Mouse (Mus musculus) frontal cortex, postnatal 36 days (tissue): ENCODE results near the gene Fndc11.
A peak's percentile ranks its signal among the peaks of the same experiment; 100 is the strongest.

Source experiments
- DNase-seq, 2 experiments: peaks; one replicate each; pipeline ENCODE4 v3.0.0; 2022; ENCODE audit warnings: low spot score in 2 of 2

Gene Fndc11

GRCm38 (mm10) chr2:181218881-181219485 is 830 bp upstream of the Fndc11 start:
- no peak for DNase-seq

GRCm38 (mm10) chr2:181220361-181220760 is 548 bp downstream of the Fndc11 start:
- no peak for DNase-seq

GRCm38 (mm10) chr2:181224994-181225393 is 5.2 kb downstream of the Fndc11 start:
- DNase-seq = no peak

- no peak for DNase-seq
These were observed 7.3 kb downstream of the Fndc11 start for GRCm38 (mm10) chr2:181227122-181227521.

- no peak for DNase-seq
These were observed 8.5 kb downstream of the Fndc11 start for GRCm38 (mm10) chr2:181228335-181228734.

- no peak for DNase-seq
These were observed 11.4 kb downstream of the Fndc11 start for GRCm38 (mm10) chr2:181231171-181231570.

- DNase-seq = no peak
These were observed 13.6 kb downstream of the Fndc11 start for GRCm38 (mm10) chr2:181233443-181233842.

GRCm38 (mm10) chr2:181234680-181235079 is 14.9 kb downstream of the Fndc11 start:
- no peak for DNase-seq

GRCm38 (mm10) chr2:181235681-181236566 is 16.1 kb downstream of the Fndc11 start:
- DNase-seq = no peak

GRCm38 (mm10) chr2:181237251-181238014 is 17.6 kb downstream of the Fndc11 start:
- no peak for DNase-seq

GRCm38 (mm10) chr2:181238091-181238610 is 18.3 kb downstream of the Fndc11 start:
- no peak for DNase-seq

- no peak for DNase-seq
These were observed 19.0 kb downstream of the Fndc11 start for GRCm38 (mm10) chr2:181238861-181239260.

- peak in 1 of 2 experiments; percentile 5 for DNase-seq
These were observed 19.4 kb downstream of the Fndc11 start for GRCm38 (mm10) chr2:181239261-181239660.

- DNase-seq = no peak
These were observed 21.1 kb downstream of the Fndc11 start for GRCm38 (mm10) chr2:181240806-181241440.

GRCm38 (mm10) chr2:181241602-181242313 is 21.9 kb downstream of the Fndc11 start, which contains the start of gene Helz2:
Helz2 (minus strand) TSS chr2:181242027.
- no peak for DNase-seq

- no peak for DNase-seq
These were observed 22.5 kb downstream of the Fndc11 start for GRCm38 (mm10) chr2:181242314-181242665.

- DNase-seq = no peak
These were observed 24.0 kb downstream of the Fndc11 start for GRCm38 (mm10) chr2:181243706-181244394.

GRCm38 (mm10) chr2:181245031-181245430 is 25.2 kb downstream of the Fndc11 start:
- no peak for DNase-seq

- DNase-seq = no peak
These were observed 29.4 kb downstream of the Fndc11 start for GRCm38 (mm10) chr2:181249217-181249616.

- DNase-seq = no peak
These were observed 32.0 kb downstream of the Fndc11 start for GRCm38 (mm10) chr2:181251841-181252240.
